Mouse (Mus musculus) MEL (cell line): Measurements from ENCODE around the gene Fmnl2.

Experiments used
- CTCF ChIP-seq, 3 experiments: IDR thresholded peaks in 2 of 3; conservative IDR thresholded peaks in 1 of 3; 2 replicates each; pipeline ENCODE4 v1.5.1; 2011 to 2012; ENCODE audit warnings: low read length in 3 of 3, low read depth in 2 of 3, mild to moderate bottlenecking in 2 of 3, improper control_type of control experiment in 1 of 3, inconsistent platforms in 1 of 3, mixed read lengths in 1 of 3, moderate library complexity in 1 of 3; ENCODE audit not compliant: control insufficient read depth in 1 of 3, insufficient read depth in 1 of 3, poor library complexity in 1 of 3, severe bottlenecking in 1 of 3
- ELF1 ChIP-seq: IDR thresholded peaks from 2 replicates; pipeline ENCODE4 v1.6.1; 2014; ENCODE audit warnings: low read depth, mild to moderate bottlenecking, inconsistent platforms, low read length, improper control_type of control experiment, moderate library complexity
- GATA1 ChIP-seq: IDR thresholded peaks from 2 replicates; pipeline ENCODE4 v1.6.1; 2011; ENCODE audit warnings: low read depth, low read length, improper control_type of control experiment
- HCFC1 ChIP-seq: IDR thresholded peaks from 2 replicates; pipeline ENCODE4 v1.6.1; 2012; ENCODE audit warnings: low read depth, mild to moderate bottlenecking, inconsistent platforms, low read length, improper control_type of control experiment, moderate library complexity
- KAT2A ChIP-seq: conservative IDR thresholded peaks from 2 replicates; pipeline ENCODE4 v1.6.1; 2012; ENCODE audit warnings: low read depth, low read length, improper control_type of control experiment, inconsistent platforms
- NRF1 ChIP-seq: IDR thresholded peaks from 2 replicates; pipeline ENCODE4 v1.6.1; 2014; ENCODE audit warnings: low read depth, mild to moderate bottlenecking, inconsistent platforms, low read length, improper control_type of control experiment, moderate library complexity; ENCODE audit not compliant: poor library complexity, insufficient read depth, severe bottlenecking
- POLR2A ChIP-seq, 2 experiments: IDR thresholded peaks; 2 replicates each; pipeline ENCODE4 v1.6.1; 2011 to 2012; ENCODE audit warnings: low read length in 2 of 2, mild to moderate bottlenecking in 2 of 2, control low read depth in 1 of 2, improper control_type of control experiment in 1 of 2, low read depth in 1 of 2, moderate library complexity in 1 of 2; ENCODE audit not compliant: control insufficient read depth in 1 of 2, insufficient read depth in 1 of 2, poor library complexity in 1 of 2
- POLR2AphosphoS2 ChIP-seq: IDR thresholded peaks from 2 replicates; pipeline ENCODE4 v1.6.1; 2011; ENCODE audit warnings: low read length, improper control_type of control experiment
- SMC3 ChIP-seq: IDR thresholded peaks from 2 replicates; pipeline ENCODE4 v1.6.1; 2011; ENCODE audit warnings: low read depth, low read length, improper control_type of control experiment
- TCF12 ChIP-seq: IDR thresholded peaks from 2 replicates; pipeline ENCODE4 v1.6.1; 2014; ENCODE audit warnings: low read depth, mild to moderate bottlenecking, inconsistent platforms, low read length, improper control_type of control experiment, moderate library complexity
- ZC3H11A ChIP-seq: IDR thresholded peaks from 2 replicates; pipeline ENCODE4 v1.6.1; 2012; ENCODE audit warnings: low read depth, mild to moderate bottlenecking, inconsistent platforms, low read length, improper control_type of control experiment
- ZKSCAN1 ChIP-seq: IDR thresholded peaks from 2 replicates; pipeline ENCODE4 v1.6.1; 2012; ENCODE audit warnings: low read depth, mild to moderate bottlenecking, inconsistent platforms, low read length, improper control_type of control experiment, moderate library complexity

DNA sequence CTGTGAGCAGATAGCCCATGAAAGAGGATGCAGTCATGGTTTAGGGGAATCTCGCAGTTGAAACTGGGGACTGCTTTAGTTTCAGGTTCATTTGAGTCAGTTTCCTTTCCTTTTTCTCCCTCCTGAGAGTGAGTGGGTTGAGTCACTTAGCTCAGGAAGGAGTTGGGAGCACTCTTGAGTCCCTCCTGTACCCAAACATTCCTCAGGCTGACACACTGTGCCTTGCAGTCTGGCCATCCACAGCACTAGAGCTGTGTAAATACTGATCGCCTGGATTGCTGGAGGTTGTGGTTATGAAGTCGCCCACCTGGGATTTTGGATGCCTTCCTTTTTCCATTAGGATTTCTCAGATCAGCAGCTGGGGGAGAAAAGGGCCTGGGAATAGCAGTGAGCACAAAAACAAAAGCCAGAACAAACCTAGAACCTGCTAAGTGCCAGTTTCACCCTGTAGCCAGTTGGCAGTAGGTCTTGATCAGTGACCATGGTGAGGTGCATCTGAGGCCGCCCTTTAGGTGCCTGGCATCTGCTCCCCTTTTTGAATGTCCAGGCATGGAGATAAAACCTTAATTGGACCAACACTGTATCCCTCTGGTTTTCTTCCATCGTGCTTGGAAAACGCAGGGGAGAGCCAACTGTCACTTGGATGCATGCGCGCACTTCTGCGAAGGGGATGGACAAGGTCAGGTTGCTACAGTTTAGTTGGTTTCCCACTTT is 4.5 kb downstream of the Fmnl2 start:
- TF ChIP-seq NRF1 (no peak), ELF1 (no peak), POLR2A (IDR thresholded peaks at IDR 0.05; ENCODE audit: control insufficient read depth in 1 of 2, insufficient read depth in 1 of 2, low read depth in 1 of 2, low read length in 2 of 2, poor library complexity in 1 of 2) (no peak), POLR2AphosphoS2 (no peak), HCFC1 (no peak), CTCF (IDR thresholded peaks at IDR 0.05 in 2 of 3, conservative IDR thresholded peaks at IDR 0.05 in 1 of 3; ENCODE audit: control insufficient read depth in 1 of 3, insufficient read depth in 1 of 3, low read depth in 2 of 3, low read length in 3 of 3, poor library complexity in 1 of 3, severe bottlenecking in 1 of 3) (no peak), ZKSCAN1 (no peak), KAT2A (no peak), ZC3H11A (no peak), TCF12 (no peak), GATA1 (no peak), SMC3 (no peak)
